Mouse (Mus musculus) v-Abl transformed pro-B cells (cell line): ENCODE results near the gene Ier2.

Experiments used
- in situ Hi-C, 2 experiments: fragments of 400-800 bp; cut with MboI; formaldehyde crosslinking; loops; one replicate each; pipeline ENCODE4 v1.15.1; 2025; ENCODE audit not compliant: unreplicated experiment in 2 of 2

The Ier2 gene

GRCm38 (mm10) chr8:84668081-84668480 is 5.4 kb upstream of the Ier2 start:
- in situ Hi-C loops: no loop called here

- in situ Hi-C loops: no loop called here
Measured at GRCm38 (mm10) chr8:84665385-84665893, 2.8 kb upstream of the Ier2 start.

DNA sequence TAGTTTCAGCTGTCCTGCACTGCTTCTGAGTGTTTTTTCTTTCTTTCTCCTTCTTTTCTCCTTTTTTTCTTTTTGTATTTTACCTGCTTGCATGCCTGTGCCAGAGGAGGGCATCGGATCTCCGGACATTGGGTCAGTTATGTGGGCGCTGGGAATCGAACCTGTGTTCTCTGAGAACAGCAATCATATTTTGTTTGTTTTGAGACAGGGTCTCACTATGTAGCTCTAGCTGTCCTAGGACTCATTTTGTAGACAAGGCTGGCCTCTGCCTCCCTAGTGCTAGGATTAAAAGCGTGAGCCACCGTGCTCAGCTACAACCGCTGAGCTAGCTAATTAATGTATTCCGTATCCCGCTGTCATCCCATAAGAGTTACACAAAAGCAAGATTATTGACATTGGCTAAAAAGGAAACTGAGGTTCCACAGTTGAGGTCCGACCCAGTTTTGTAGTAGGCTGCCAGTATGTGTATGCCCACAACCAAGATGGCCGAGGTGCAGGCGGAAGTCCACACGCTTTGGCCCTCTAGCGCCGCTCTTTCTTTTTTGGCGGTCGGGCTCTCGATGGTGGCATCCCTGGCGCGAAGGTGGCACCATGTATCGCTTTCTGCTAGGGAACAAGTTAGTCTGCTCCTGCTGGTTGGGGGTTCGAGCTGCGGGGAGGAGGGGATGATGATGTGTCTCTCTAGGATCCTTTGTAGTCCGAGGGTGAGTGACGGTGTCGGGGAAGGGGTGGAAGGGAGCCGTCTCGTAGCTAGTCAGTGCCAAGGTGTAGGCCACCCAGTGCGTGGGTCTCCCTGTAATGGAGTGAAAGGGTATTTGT is 2.1 kb upstream of the Ier2 start:
- in situ Hi-C loops: loop anchor here (5.0 kb wide), 2 partner anchors 33 to 38 kb away; partner anchors contain the start of gene Lyl1 (in 1 of the 2)

- in situ Hi-C loops: loop anchor here (5.0 kb wide), 2 partner anchors 34 to 39 kb away; partner anchors contain the start of gene Lyl1 (in 1 of the 2)
Measured at GRCm38 (mm10) chr8:84663483-84664327, 1.1 kb upstream of the Ier2 start.

GRCm38 (mm10) chr8:84661961-84662571 is 586 bp downstream of the Ier2 start:
- in situ Hi-C loops: loop anchor here (5.0 kb wide), 2 partner anchors 35 to 40 kb away; partner anchors contain the start of gene Lyl1 (in 1 of the 2)

DNA sequence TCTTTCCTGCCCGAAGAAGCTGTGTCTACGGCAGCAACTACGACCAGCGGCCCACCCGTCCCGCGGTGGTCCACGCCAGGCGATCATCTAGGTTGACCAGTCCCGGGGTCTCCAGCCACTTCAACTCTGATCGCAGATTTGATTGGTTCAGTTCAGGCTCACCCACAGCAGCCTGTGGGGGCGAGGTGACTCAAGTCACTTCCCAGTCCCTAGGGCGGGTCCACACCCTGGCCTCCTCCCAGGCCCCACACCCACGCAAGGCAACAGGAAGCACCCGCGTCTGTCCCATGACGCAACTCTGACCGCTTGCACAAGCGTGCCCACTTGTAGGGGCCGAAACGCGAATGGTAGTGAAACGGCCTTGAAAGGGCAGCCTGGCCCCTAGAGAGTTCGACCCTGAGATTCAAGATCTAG is 1.2 kb downstream of the Ier2 start:
- in situ Hi-C loops: loop anchor here (5.0 kb wide), 2 partner anchors 36 to 41 kb away; partner anchors contain the start of gene Lyl1 (in 1 of the 2)

- in situ Hi-C loops: loop anchor here (5.0 kb wide), 2 partner anchors 36 to 41 kb away; partner anchors contain the start of gene Lyl1 (in 1 of the 2)
Measured at GRCm38 (mm10) chr8:84660819-84661457, 1.7 kb downstream of the Ier2 start.

DNA sequence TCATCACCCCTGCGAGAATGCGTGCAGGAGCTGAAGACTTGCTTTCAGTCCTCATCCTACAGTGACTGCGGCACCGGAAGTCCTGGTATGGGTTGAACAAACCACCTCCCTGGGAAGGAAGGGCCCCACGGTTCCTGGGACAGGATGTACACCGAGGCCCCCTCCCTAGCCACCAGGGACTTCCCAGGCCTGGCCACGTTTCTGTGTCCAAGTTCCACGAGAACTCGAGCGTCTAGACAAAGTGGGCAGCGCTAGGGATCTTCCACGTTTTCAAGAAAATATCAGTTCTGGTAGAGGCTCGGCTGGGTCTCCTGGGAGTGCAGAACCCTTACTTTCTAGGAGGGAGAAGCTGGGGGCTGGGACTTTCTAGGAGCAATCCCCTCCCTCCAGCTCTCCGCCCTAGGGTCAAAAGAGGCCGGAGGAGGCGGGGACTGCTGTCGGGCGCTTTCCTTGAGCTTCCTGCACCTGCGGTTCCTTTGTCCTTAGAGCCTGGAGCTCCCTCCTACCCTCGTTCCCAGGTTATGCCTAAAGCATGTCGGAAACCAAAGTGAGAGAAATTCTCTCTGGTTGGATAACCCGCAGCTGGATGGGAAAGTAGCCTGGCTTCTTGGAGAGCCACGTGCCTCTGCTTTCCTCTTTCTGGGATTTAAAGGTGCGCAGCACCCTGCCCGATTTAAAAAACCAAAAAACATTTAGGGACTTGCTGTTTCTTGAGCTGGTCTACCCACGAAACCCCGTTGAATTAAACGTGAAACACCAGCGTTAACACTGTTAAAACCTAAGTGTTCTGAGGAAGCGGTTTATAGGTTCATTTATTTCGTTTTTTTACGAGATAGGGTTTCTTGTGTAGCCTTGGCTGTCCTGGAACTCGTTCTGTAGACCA is 2.5 kb downstream of the Ier2 start:
- in situ Hi-C loops: loop anchor here (5.0 kb wide), 2 partner anchors 37 to 42 kb away; partner anchors contain the start of gene Lyl1 (in 1 of the 2)

GRCm38 (mm10) chr8:84658951-84659350 is 3.7 kb downstream of the Ier2 start:
- in situ Hi-C loops: no loop called here

GRCm38 (mm10) chr8:84657680-84658079 is 5.0 kb downstream of the Ier2 start:
- in situ Hi-C loops: no loop called here

DNA sequence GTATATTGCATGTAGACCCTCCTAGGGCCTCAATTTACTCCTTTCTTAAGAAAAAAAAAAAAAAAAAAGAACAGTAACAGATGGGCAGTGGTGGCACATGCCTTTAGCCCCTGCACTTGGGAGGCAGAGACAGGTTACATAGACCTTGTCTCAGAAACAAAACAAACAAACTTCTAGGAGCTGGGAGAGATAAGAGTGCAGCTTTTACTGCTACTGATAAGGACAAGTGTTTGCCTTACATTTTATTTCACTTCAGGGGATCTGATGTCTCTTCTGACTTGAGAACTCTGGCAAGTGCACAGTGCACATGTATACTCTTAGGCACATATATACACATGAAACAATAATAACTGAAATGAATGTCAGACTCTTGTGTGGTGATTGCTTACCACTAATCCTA is 5.4 kb downstream of the Ier2 start:
- in situ Hi-C loops: no loop called here

GRCm38 (mm10) chr8:84656641-84657126 is 6.0 kb downstream of the Ier2 start:
- in situ Hi-C loops: no loop called here

GRCm38 (mm10) chr8:84656191-84656525 is 6.5 kb downstream of the Ier2 start:
- in situ Hi-C loops: no loop called here

GRCm38 (mm10) chr8:84655336-84656190 is 7.1 kb downstream of the Ier2 start:
- in situ Hi-C loops: no loop called here

- in situ Hi-C loops: no loop called here
Measured at GRCm38 (mm10) chr8:84654597-84654996, 8.1 kb downstream of the Ier2 start.

GRCm38 (mm10) chr8:84653092-84653631 is 9.5 kb downstream of the Ier2 start:
- in situ Hi-C loops: no loop called here

DNA sequence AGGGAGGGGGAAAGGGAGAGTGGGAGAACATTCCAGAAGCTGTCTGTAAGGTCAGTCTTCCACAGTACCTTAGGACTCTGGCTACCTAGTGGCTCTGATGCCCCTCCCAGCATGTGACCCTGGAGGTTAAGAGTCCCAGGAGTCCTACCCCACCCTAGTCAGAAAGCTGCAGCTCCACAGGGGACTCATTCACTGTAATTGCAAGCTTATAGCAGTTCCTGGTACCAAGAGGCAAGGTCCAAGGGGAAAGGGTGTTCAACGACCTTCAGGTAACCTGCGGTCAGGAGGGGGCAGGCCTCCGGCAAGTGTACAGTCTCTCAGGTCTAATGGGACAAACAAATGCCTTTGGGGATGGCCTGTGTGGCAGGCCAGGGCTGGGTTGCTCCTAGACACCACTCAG is 12.4 kb downstream of the Ier2 start:
- in situ Hi-C loops: no loop called here

- in situ Hi-C loops: no loop called here
Measured at GRCm38 (mm10) chr8:84647461-84647901, 15.2 kb downstream of the Ier2 start.
